Mouse (Mus musculus): Measurements from ENCODE around the gene Olfr281. TPM values are rescaled to one million over a fixed set of nuclear protein-coding genes. Genes with fewer than 3 reads are reported as not detected.

The Olfr281 gene
- polyA plus RNA-seq, 1 experiment from 2014 or later = not detected

GRCm38 (mm10) chr15:98492102-98492501 lies 39.7 kb downstream of the Olfr281 start, which contains the start of gene Olfr279:
Olfr279 (plus strand) TSS chr15:98492402.
- no peak within 1 kb of the TSS for H3K4me3 ChIP-seq (replicated peaks)
- no peaks in the 10 kb centered on the region for H3K9me3 ChIP-seq (replicated peaks)
- WGBS = 65% methylated on average over 4 of the region's 4 CpGs
- no peak for ATAC-seq (replicated peaks; ENCODE audit: low FRiP score)
- no peak within 1 kb of the TSS for H3K4me2 ChIP-seq
- no peaks in the 10 kb centered on the region for H3K36me3 ChIP-seq
- no peaks in the 10 kb centered on the region for H3K4me1 ChIP-seq
- H3K27ac ChIP-seq = no peak within 1 kb of the TSS
- H3K9ac ChIP-seq = no peak within 1 kb of the TSS
- no peaks in the 10 kb centered on the region for H3K27me3 ChIP-seq

GRCm38 (mm10) chr15:98497631-98498030 lies 45.2 kb downstream of the Olfr281 start:
- Histone ChIP-seq H3K9me3 (replicated peaks) (no peaks in the 10 kb centered on the region), H3K27ac (no peak overlapping the region), H3K36me3 (no peaks in the 10 kb centered on the region), H3K9ac (no peak overlapping the region), H3K4me3 (replicated peaks) (no peak overlapping the region), H3K27me3 (no peaks in the 10 kb centered on the region), H3K4me1 (no peaks in the 10 kb centered on the region), H3K4me2 (no peak overlapping the region)
- 83% methylated on average over 17 of the region's 17 CpGs for WGBS
- ATAC-seq (replicated peaks; ENCODE audit: low FRiP score) = no peak

GRCm38 (mm10) chr15:98503317-98503716 lies 50.9 kb downstream of the Olfr281 start:
- Histone ChIP-seq H3K36me3 (no peaks in the 10 kb centered on the region), H3K4me3 (replicated peaks) (no peak overlapping the region), H3K27me3 (no peaks in the 10 kb centered on the region), H3K9me3 (replicated peaks) (no peaks in the 10 kb centered on the region), H3K27ac (no peak overlapping the region), H3K4me2 (no peak overlapping the region), H3K9ac (no peak overlapping the region), H3K4me1 (peaks cover 5% of the 10 kb centered on the region)
- no peak for ATAC-seq (replicated peaks; ENCODE audit: low FRiP score)
- WGBS = 80% methylated on average over 3 of the region's 3 CpGs

GRCm38 (mm10) chr15:98504514-98504913 lies 52.1 kb downstream of the Olfr281 start:
- Histone ChIP-seq H3K36me3 (no peaks in the 10 kb centered on the region), H3K27me3 (no peaks in the 10 kb centered on the region), H3K4me2 (0 out of 2 replicates have a peak overlapping the region, but pooled peaks have one; percentile 23), H3K9me3 (replicated peaks) (no peaks in the 10 kb centered on the region), H3K9ac (no peak overlapping the region), H3K27ac (no peak overlapping the region), H3K4me3 (replicated peaks) (no peak overlapping the region), H3K4me1 (peaks cover 5% of the 10 kb centered on the region)
- 13% methylated on average over 18 of the region's 18 CpGs for WGBS
- ATAC-seq (replicated peaks; ENCODE audit: low FRiP score) = no peak

- Histone ChIP-seq H3K27me3 (no peaks in the 10 kb centered on the region), H3K27ac (no peak overlapping the region), H3K9ac (no peak overlapping the region), H3K4me2 (no peak overlapping the region), H3K4me1 (peaks cover 12% of the 10 kb centered on the region), H3K36me3 (no peaks in the 10 kb centered on the region), H3K4me3 (replicated peaks) (no peak overlapping the region), H3K9me3 (replicated peaks) (no peaks in the 10 kb centered on the region)
- no peak for ATAC-seq (replicated peaks; ENCODE audit: low FRiP score)
- 77% methylated on average over 9 of the region's 9 CpGs for WGBS
These were observed 54.0 kb downstream of the Olfr281 start for GRCm38 (mm10) chr15:98506253-98506957.

- H3K27me3 ChIP-seq = no peaks in the 10 kb centered on the region
- no peaks in the 10 kb centered on the region for H3K36me3 ChIP-seq
- WGBS = 86% methylated on average over 5 of the region's 6 CpGs
- H3K4me1 ChIP-seq = peaks cover 12% of the 10 kb centered on the region
- no peak overlapping the region for H3K4me2 ChIP-seq
- ATAC-seq (replicated peaks; ENCODE audit: low FRiP score) = no peak
- no peak overlapping the region for H3K27ac ChIP-seq
- no peak overlapping the region for H3K9ac ChIP-seq
- no peaks in the 10 kb centered on the region for H3K9me3 ChIP-seq (replicated peaks)
- H3K4me3 ChIP-seq (replicated peaks) = no peak overlapping the region
These were observed 54.9 kb downstream of the Olfr281 start for GRCm38 (mm10) chr15:98507321-98507720.

- Histone ChIP-seq H3K36me3 (no peaks in the 10 kb centered on the region), H3K27me3 (no peaks in the 10 kb centered on the region), H3K4me3 (replicated peaks) (no peak overlapping the region), H3K9ac (no peak overlapping the region), H3K27ac (no peak overlapping the region), H3K9me3 (replicated peaks) (no peaks in the 10 kb centered on the region), H3K4me2 (no peak overlapping the region), H3K4me1 (peaks cover 16% of the 10 kb centered on the region)
- 57% methylated on average over 2 of the region's 2 CpGs for WGBS
- no peak for ATAC-seq (replicated peaks; ENCODE audit: low FRiP score)
These were observed 57.0 kb downstream of the Olfr281 start for GRCm38 (mm10) chr15:98509387-98509786.

Other genes starting within 250 kb of the Olfr281 start
- not detected in 2 replicates for gene Gm44579, start 231.6 kb upstream of the Olfr281 start, polyA plus RNA-seq (2015; fragmentation: Nextera tagmentation; extraction: Ambion mirVana)
- gene Olfr287, start 231.5 kb upstream of the Olfr281 start, polyA plus RNA-seq (2015; fragmentation: Nextera tagmentation; extraction: Ambion mirVana) = not detected in 2 replicates
- not detected in 2 replicates for gene Olfr286, start 218.1 kb upstream of the Olfr281 start, polyA plus RNA-seq (2015; fragmentation: Nextera tagmentation; extraction: Ambion mirVana)
- gene H1fnt, start 195.3 kb upstream of the Olfr281 start, polyA plus RNA-seq (2015; fragmentation: Nextera tagmentation; extraction: Ambion mirVana) = not detected in 2 replicates
- gene Zfp641, start 156.4 kb upstream of the Olfr281 start, polyA plus RNA-seq (2015; fragmentation: Nextera tagmentation; extraction: Ambion mirVana) = 1.6 and 1.7 TPM in 2 replicates
- not detected in 2 replicates for gene Olfr285, start 135.2 kb upstream of the Olfr281 start, polyA plus RNA-seq (2015; fragmentation: Nextera tagmentation; extraction: Ambion mirVana)
- not detected in 2 replicates for gene Olfr284, start 111.6 kb upstream of the Olfr281 start, polyA plus RNA-seq (2015; fragmentation: Nextera tagmentation; extraction: Ambion mirVana)
- gene Olfr283, start 71.6 kb upstream of the Olfr281 start, polyA plus RNA-seq (2015; fragmentation: Nextera tagmentation; extraction: Ambion mirVana) = not detected in 2 replicates
- gene Olfr282, start 21.4 kb upstream of the Olfr281 start, polyA plus RNA-seq (2015; fragmentation: Nextera tagmentation; extraction: Ambion mirVana) = not detected in 2 replicates
- gene OR5BS1P, start 17.3 kb downstream of the Olfr281 start, polyA plus RNA-seq (2015; fragmentation: Nextera tagmentation; extraction: Ambion mirVana) = not detected in 2 replicates
- 0.22 TPM in 1 of 2 replicates, not detected in the other for gene Lalba, start 30.1 kb downstream of the Olfr281 start, polyA plus RNA-seq (2015; fragmentation: Nextera tagmentation; extraction: Ambion mirVana)
- gene Olfr279, start 39.8 kb downstream of the Olfr281 start, polyA plus RNA-seq (2015; fragmentation: Nextera tagmentation; extraction: Ambion mirVana) = not detected in 2 replicates
- 115 and 121 TPM in 2 replicates for gene Kansl2, start 81.7 kb downstream of the Olfr281 start, polyA plus RNA-seq (2015; fragmentation: Nextera tagmentation; extraction: Ambion mirVana)
- 61.0 and 66.4 TPM in 2 replicates for gene Ccnt1, start 118.3 kb downstream of the Olfr281 start, polyA plus RNA-seq (2015; fragmentation: Nextera tagmentation; extraction: Ambion mirVana)
- 0.76 TPM in 1 of 2 replicates, not detected in the other for gene 4930415O20Rik, start 118.4 kb downstream of the Olfr281 start, polyA plus RNA-seq (2015; fragmentation: Nextera tagmentation; extraction: Ambion mirVana)
- gene Adcy6, start 157.5 kb downstream of the Olfr281 start, polyA plus RNA-seq (2015; fragmentation: Nextera tagmentation; extraction: Ambion mirVana) = 23.6 and 25.4 TPM in 2 replicates
- gene Cacnb3, start 178.3 kb downstream of the Olfr281 start, polyA plus RNA-seq (2015; fragmentation: Nextera tagmentation; extraction: Ambion mirVana) = 29.8 and 36.6 TPM in 2 replicates
- 23.1 and 23.7 TPM in 2 replicates for gene Ddx23, start 210.3 kb downstream of the Olfr281 start, polyA plus RNA-seq (2015; fragmentation: Nextera tagmentation; extraction: Ambion mirVana)
- 0.62 and 0.99 TPM in 2 replicates for gene Rnd1, start 224.9 kb downstream of the Olfr281 start, polyA plus RNA-seq (2015; fragmentation: Nextera tagmentation; extraction: Ambion mirVana)